Mouse (Mus musculus) embryo, embryonic 9.5 days (tissue): ENCODE measurements around the gene Mis18a.

ENCODE experiments used
- DNase-seq: peaks from one replicate; pipeline ENCODE4 v3.0.0-alpha.2; 2017; ENCODE audit errors: extremely low spot score

Mis18a gene

DNA sequence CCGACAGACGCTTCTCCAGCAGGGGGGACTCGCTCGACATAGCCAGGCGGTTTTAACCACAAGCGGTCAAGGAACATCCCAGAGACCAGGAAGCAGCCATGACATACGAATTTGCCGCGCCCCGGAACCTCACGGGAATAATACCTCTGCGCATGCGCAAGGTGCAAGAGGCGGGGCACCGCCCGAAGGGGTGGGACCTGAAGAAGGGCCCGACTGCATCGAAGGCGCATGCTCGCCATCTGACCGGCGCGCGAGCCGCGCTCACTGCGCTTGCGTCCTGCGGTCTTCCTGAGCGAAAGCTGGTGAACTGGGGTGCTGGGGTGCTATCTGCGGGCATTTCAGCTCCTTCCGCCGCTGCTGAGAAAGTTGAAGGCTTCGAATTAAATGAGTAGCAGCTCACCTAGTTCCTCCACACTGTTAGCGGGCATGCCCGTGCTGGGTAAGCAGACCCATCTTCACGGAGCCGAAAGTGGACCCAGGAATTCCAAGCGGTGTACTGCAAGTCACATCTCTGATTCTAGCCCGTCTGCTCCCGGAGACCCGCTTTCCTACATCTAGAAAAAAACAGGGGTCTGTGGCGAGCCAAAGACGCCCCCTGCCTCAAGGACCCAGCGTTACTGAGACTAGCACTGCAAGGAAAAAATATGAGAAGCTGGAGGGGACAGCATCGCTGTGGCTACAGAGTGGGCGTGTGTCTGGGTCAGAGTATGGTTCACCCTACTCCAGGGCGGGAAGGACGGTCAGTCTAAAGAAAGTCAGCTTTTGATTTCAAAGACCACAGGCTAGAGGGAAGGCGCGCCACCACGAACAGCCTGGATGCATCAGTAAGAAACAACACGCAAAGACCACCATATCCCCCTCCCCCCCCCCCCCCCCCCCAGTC, at the start of gene Mis18a:
Mis18a (minus strand) TSS at position 172 of the 883 bp plus-strand sequence.
- DNase-seq: peak; percentile 96

DNA sequence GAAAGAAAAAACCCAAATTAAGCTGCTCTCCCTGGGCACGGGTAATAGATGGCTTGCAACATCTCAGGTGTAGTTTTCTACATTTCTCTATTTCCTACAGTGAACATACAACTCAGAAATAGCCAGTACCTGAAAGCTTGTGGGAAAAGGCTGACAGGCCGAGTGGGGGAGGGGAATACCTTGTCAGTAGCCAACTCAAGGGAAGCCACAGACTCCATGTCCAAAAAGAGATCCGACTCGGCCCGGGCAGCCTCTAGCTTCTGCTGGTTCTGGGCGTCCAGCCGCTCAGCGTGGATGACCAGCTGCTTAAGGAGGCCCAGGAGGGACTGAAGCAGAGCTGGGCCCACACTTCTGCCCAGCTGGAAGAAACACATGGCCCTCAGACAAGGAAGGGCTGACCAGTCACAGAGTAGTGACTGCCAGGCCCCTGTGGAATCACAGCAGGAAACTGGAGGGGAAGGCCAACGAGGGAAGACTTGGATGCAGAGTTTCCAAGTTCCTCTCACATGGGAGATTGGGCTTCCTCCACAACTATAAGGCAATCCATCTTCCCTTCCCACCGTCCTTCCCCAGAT, 48.8 kb upstream of the Mis18a start:
- no peak for DNase-seq

DNA sequence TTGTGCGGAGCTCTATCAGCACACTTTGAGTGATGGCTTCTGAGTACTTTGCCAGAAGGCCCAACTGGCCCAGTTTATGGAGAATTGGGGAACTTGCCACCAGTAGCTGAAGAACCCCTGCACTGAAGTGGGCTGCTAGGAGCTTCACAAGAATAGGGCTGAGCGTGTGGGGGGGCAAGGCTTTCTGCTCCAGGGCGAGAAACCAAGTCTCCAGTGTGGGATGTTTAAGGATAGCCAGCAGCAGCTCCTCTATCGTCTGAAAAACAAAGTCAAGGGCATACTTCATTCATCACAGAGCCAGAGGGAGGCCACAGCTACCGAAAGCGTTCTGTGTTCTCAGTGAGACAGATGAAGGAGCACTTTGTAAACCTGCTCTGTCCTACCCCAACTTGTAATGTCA, 47.4 kb upstream of the Mis18a start:
- no peak for DNase-seq

DNA sequence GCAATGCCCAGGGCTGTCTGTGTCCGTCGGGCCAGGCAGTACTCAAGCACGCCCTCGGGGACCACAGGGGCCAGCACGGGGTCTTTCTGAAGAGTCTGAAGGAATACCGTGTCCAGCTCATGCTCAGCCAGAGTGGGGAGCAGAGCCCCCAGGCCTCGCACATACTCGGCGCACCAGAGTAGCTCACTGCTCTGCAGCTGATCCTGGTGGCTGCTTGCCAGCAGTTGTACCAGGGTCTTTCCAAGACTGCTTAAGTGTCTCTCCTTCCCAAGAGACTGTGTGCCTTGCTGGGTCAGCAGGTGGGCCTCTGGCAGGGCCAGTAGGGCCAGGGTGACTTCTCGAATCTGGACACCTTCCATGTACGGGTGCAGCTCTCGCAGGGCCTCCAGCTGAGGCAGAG, 47.0 kb upstream of the Mis18a start:
- no peak for DNase-seq

DNA sequence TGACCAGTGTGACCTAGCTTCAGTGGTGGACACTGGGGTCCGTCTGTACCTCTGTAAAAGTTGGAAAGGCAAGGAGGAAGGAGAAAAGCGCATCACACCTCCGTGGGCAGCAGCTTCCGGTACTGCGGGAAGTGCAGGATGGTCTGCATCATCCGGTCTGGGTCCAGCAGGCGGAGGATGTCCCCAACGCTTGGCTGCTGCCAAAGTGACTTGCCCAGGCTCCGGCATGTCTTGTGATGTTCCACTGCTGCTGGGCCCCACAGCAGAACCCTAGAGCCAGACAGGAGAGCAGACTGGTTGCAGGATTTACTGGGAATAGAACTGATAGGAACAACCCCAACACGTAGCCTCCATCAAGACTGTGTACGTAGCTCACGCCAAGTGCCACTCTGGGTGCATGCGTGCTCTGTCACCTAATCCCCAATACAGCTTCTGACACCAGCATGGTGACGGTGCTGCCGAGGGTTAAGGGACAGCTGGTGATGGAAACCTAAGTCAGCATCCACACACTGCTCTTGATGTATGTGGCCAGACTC, 39.8 kb upstream of the Mis18a start:
- no peak for DNase-seq

DNA sequence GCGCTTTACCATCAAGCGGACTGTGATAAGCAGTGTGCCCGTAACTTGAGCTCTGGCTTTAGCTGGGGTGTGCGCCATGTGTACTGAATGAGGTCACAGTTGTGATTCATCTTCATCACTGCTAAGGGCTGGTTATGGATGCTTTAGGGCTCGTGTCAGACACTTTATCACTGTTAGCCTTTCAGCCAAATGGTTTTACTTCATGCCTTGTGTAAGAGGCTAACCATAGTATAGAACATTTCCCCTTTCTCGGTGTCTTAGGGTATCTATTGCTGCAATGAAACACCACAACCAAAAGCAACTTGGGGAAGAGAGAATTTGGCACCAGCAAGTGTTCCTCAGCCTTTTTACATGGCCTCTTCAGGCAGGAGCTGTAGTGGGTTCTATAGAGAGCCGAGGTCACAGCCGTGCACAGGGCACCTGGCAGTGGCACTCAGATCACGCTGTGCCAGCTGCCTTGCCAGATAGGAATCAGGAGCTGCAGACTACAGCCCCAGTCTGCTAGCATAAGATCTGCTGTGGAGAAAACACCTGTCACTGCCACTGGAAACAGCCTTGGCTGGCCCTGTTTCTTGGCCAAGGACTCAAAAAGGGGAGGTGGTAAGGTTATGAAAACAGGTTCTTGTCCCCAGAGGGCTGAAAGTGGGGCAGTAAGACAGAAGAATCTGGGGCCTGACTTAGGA, 38.1 kb upstream of the Mis18a start:
- no peak for DNase-seq

DNA sequence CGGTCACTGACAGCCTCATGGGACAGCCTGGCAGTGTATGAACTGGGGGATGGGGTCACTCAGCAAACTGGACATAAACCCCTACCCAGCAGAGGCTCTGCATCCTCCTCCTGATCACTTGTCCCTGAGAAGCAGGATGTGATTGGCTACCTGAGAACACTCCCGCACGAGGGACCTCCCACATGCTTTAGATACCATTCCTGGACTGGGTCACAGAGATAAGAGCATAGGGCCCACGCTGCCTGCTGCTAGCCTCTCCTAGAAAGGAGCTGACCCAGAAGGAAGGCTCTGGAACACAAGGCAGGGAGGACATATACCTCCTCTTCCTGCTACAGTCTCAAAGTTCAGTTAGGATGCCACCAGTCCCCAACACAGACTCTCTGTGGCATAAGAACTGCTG, 33.3 kb upstream of the Mis18a start:
- DNase-seq: no peak

DNA sequence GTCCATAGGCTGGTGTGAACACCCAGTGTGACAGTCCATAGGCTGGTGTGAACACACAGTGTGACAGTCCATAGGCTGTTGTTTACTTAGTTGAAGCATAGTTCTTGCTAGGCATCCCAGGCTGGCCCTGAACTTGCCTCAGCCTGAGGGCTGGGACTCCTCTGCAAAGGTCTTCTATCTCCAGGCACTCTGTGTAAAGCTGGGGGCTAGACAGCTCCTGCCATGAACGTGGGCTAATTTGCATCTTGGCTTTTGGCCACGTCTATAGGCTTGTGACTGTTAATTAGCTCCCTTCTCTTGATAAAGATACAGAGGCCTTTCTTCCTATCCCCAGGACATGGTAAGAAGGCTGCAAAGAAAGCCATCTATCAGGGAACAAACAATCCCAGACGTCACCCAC, 32.1 kb upstream of the Mis18a start:
- DNase-seq: no peak

DNA sequence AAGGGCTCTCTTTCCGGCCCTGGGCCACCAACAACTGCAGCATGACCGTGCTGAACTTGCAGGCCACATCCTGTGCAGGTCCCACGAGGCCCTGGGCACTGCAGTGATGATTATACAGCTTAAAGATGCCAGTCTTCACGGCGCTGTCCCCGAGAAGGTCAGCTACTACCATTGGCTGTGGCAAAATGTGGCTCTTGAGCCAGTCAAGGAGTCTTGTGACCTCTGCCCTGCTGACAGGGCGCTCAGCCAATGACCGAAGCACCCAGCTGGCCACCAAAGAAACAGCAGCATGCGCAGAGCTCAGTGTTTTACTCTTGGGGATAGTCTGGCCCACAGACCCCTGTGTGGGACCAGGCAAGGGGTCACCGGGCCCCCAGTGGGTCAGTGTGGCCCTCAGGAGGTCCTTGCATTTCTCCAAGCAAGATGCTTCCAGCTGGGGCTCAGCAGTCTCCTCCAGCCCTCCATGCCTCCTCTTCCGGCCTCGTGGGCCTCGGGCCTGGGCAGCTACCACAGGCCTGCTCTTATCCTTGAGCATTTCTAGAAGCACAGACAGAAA, 26.3 kb upstream of the Mis18a start:
- no peak for DNase-seq

DNA sequence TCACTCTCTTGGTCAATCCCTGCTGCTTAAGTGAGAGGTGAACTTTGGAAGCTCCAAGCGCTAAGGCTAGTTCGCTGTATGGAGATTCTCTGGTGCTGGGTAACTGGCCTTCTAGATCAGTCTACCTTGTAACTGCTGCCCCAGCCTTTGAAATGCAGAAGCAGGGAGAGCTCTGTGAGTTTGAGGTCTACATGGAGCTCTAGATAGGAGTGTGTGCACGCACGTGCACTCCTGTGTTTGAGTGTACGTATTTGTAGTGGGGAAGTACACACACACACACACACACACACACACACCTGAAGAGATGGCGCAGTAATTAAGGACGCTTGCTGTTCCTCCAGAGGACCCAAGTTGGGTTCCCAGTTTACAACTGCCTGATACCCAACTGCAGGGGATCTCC, 21.0 kb upstream of the Mis18a start:
- no peak for DNase-seq

DNA sequence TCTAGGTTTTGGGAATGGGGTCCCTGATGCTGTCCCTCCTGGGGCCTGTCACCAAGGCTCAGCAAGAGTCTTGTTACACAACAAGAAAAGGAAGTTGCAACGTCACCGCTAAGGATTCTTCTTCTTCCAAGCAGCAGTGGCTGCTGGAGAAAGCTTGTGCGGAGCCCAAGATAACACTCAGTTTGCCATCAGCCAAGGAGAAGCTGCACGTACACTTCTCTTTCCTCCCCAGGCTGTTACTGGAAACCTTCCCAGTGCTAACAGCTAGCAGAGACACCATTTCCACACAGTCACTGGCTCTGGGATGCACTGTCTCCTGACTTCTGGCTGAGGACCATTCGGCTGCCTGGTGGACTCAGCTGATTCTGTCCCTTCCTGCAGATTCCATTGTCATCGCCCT, 19.9 kb upstream of the Mis18a start:
- DNase-seq: no peak

DNA sequence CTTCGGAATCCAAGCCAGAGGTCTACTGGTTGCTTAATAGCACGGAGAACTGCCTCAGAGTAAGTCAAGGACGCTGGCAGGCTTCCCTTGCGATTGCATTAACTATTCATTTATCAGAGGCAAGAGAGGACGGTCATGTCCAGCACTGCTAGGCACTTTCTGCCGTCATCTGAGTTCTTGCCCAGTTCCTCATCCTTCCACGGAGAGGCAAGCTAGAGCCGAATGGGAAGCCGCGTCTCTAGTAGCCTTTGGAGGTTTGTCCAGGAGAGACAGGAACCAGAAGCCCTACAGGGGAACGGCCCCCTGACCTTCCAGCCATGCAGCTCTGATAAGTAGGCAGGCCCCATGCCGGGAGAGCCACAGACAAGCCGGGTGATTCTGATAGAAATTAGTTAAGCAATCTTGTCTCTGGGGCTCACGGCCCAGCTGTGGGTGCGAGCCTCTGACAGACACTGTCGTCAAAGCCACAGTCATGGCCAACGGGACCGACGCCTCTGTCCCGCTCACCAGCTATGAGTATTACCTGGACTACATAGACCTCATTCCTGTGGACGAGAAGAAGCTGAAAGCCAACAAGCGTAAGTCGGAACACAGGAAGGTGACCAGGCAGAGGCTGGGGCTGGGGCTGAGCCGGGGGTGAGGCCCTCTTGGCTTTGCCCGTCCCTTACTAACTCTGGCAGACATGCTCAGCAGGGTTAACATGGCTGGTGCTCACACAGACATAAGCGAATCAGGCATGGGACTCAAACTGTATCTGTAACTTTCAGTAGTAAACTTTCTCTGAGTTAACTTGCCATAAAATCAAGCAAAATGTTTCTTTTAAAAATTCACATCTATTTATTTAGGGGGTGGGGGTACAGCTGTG, 11.1 kb upstream of the Mis18a start, which contains the start of gene Mrap:
Mrap (plus strand) TSS at position 116 of the 865 bp plus-strand sequence.
- no peak for DNase-seq

DNA sequence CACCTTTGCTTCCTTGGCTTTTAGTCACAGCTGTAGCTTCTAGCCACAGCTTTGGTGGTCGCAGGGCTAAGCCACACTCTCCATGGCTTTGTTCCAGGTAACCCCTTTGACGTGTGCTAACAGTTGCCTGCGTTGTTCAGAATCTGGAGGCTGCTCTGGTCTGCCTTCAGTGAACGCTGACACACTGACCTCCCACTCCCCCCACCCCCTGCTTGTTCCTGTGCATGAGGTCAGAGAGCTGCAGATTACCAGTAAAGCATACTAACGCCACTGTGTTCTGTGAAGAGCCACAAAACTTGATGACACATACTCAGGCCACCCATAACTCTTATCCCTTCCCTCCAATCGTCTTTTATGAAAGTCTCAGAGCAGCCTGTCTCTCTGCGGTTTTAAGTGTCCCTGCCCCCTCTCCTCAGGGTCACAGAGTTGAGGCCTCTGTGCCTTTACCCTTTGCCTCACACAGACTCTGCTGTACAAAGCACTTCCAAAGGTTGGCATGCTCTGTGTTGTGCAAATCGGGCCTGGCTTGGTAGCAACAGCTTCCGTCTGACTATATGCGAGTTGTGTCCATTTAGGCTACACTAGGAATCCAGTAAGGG, 9.6 kb upstream of the Mis18a start:
- DNase-seq: no peak

DNA sequence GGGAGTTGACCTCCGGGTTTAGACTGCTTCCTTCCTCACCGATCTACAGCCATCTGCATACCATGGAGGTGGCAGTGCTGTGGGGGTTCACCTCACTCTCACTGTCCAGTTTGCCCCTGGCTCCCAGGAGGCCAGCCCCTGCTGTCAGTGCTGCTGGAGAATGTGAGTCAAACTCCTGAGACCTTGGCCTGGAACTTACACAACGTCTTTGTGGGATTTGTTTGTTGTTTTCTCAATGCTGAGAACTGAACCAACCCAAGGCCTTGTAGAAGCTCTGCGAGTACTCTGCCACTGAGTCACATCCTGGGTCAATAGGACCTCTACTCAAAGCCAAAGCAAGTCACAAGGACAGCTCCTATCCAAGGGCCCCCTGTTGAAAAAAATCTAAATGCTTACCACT, 8.4 kb upstream of the Mis18a start:
- no peak for DNase-seq

DNA sequence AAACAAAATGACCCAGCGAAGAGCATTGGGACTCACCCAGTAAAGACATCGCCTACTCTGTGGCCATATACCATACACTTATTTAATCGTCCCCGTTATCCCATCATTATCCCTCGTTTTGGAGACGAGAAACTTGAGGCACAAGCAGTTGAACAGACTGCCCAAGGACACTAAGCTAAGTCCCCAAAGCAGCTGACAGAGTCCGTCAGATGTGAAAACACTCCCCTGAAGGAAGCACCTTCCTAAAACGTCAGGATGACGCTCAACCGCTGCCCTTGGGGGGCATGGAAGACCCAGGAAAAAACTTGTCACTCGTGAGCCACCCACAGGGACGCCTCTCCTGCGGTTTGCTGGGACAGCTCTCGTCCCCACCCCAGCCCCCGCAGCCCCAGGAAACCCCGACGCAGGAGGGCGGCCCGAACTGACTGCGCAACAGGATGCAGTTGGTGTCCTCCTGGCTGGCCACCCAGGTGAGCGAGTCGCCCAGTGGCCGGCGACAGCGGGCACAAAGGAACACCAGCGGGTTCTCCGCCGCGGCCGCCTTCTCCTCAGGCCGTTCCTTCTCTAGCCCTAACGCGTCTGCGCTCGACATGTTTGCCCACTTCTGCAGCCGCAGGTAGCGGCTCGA, 490 bp downstream of the Mis18a start:
- no peak for DNase-seq

DNA sequence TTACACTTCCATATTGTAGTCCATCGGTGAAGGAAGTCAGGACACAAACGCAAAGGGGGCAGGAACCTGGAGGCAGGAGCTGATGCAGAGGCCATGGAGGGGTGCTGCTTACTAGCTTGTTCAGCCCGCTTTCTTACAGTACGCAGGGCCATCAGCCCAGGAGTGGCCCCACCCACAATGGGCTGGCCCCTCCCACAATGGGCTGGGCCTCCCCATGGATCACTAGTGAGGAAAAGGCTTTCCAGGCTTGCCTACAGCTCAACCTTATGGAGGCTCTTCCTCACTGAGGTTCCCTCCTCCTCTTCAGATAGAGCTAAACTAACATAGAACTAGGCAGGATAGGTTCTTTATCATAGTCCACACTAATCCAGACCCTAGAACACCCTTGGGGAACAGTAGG, 3.2 kb downstream of the Mis18a start:
- DNase-seq: no peak

DNA sequence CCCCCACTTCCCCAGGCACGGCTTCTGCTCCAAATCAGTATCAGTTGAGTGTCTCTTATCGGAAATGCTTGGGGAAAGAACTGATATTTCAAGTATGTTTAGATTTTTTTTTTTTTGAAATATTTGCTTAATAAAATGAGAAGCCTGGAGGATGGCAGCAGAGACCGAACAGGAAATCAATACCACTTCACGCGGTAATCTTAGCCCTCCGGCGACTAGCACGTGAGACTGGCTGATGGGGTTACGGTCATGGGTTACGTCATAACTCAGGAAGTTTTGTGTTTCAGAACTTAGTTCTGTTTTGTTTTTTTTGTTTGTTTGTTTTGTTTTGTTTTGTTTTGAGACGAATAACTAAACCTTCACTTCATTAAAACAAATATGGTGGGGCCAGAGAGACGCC, 16.9 kb downstream of the Mis18a start:
- DNase-seq: no peak

DNA sequence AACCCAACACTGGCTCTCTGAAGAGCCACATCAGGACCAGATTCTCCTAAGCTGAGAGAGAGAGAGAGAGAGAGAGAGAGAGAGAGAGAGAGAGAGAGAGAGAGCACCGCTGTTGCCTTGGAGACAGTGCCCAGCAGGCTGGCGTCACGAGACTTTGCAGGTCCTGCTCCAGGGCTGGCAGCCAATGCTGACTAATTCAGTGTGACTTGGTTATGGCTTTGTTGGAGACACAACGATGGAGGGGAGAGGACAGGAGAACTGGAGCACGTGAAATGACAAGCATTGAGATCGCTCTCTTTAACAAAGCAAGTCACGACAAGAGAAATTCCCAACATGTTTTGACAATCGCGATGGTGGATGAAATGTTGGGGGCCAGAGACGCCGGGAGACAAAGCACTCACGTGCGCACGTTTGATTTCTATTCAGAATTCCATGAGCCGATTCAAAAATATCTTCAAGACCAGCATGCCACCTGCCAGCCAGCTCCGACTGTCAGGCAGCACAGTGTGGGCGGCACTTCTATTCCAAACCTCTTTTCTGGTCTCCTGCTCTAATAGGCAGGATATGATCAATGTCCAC, 17.4 kb downstream of the Mis18a start:
- no peak for DNase-seq

DNA sequence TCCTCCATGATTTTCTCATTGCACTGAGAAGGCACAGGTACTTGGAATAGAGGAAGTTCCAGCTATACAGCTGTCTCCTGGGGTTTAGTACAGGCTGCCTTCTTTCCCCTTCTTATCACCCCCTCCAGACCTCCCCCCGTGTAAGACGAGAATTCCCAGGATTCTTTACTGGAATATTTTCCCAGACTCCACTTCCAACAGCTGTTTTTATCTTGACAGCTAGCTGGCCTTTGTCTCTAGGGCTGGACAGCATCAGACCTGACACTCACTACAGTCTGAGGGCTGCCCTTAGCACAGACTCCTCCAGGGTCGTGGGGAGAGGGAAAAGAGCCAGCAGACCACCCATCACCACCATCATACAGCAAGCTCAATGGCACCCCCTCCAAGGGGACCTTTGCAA, 20.9 kb downstream of the Mis18a start:
- DNase-seq: no peak
